Mouse (Mus musculus) kidney, postnatal 36 days (tissue): ENCODE results near the gene Klhl3.
"Not testable (repeated sequence)": the region's sequence is repeated elsewhere in the genome, so short reads cannot be mapped to it uniquely, and the experiment has no call there.

Source experiments
- DNase-seq, 2 experiments: peaks; one replicate each; pipeline ENCODE4 v3.0.0; 2021 to 2022; ENCODE audit warnings: mixed read lengths in 2 of 2

The Klhl3 gene

DNA sequence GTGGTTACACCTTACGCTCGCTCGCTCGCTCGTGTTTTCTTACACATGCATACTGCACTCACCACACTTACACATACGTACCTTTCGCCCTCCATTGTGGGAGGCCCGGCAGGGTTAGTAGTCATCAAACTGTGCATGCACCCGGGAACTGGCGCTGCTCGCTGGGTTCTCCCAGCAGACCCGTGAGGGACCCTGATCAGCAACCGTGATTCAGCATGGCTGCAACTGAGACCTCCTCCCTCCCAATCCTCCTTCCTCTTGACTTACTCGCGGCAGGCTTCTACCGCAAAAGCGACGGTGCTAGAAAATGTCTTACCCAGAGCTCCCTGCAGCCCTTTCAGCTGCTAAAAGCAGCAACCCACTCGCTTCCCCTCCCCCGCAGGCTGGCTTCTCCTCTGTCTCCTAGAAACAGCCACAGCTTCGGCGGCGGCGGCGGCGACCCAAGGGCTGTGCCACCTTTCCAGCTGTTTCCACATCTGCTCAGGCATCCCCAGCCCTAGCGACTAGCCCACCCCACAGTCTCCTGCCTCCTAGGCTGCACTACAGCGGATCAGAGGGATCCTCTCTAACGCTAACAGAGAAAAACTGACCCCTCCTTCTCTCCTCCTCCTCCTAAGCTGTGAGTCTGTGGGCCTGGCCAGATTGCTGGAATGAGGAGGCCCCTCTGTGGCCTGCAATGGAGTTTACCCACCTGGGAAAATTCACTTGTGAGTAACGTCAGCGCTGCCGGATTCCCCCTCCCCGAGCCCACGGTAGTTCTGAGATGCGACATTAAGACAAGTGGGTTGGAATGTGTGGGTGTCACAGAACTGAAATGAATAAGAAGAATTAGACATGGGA is at the start of gene Klhl3:
Klhl3 (minus strand) TSS at position 532 of the 840 bp plus-strand sequence.
- DNase-seq, result peak; percentile 50 to 82

DNA sequence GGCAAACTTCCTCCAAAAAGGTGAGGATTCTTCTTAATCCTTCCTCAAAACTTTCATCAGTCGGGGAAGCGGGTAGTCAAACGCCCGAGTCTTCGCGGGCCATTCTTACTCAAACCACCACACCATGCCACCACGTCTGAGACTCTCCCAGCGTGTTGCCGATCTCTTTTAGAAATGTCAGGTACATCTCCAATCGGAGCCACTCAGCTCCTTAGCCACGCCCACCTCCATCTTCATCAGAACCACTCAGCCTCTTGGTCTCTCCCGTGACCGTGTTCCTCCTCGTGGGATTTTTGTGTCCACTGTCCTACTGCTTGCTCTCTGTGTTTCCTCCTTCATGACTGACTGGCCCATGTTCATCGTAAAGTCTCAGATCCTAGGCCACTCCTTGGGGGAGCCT is 47.4 kb upstream of the Klhl3 start:
- no peak for DNase-seq

DNA sequence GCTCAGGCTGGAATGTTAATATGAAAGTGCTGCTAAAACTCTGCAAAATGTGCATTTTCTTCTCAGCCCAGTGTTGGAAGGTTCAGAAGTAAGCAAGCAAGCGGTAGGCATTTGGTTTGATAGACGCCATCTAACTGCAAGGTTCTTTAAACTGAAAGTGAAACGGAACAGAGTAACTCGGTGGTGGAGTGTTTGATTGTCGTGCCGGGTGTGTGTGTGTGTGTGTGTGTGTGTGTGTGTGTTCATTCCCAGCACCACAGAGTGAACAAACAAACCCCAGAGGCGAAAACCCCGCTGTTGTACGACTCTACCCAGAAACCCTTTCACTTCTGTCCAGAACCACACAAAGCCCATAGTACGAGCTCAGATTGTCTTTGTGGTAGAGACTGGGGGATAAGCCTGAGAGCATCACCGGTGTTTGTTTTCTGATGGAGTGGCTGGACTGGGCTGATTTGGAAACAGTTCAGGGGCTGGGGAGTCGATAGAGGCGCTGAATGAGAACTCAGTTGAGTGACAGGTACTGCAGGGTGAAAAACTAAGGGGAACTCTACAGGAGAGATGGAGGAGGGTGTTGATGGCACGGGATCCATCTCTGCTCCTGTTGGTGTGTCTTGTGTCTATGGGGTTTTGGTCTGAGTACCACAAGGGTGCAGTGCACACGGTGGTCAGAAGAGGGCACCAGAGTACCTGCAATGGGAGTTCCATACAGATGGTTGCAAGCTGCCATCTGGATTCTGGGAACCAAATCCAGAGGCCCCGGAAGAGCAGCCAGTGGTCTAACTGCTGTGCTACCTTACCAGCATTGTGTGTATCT is 44.9 kb upstream of the Klhl3 start:
- peak; percentile 87 to 94 for DNase-seq

DNA sequence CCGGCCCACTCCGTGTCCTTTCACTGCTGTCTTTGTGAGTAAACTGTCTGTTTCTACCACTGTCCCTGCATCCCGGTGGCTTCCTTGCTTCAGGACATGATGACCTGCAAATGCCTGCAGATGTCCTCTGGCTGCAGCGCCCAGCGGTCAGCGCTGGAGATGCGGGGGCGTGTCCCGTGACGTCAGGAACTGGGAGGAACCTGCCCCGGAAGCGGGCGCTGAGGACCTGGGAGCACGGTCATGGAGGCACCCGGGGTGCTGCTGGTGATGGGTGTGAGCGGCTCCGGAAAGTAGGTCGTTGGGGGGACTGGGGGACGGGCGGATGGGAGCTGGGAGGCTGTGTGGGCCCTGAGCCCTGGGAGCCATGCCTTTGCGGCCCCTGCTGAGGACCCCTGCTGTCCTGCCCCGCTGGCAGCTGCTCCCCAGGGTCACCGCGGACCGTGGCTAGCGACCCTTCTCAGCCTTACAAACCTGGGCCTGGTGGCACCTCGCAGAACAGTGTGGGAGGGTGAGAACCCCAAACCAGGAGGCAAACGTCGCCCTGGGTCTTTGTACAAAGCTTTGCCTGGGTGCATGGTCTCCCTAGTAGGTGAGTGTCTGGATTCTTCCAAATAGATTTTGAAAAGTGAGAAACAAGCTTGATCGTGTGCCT is 44.2 kb upstream of the Klhl3 start, which contains the start of gene Idnk:
Idnk (plus strand) TSS at position 203 of the 652 bp plus-strand sequence.
- DNase-seq, result peak; percentile 92 to 97

DNA sequence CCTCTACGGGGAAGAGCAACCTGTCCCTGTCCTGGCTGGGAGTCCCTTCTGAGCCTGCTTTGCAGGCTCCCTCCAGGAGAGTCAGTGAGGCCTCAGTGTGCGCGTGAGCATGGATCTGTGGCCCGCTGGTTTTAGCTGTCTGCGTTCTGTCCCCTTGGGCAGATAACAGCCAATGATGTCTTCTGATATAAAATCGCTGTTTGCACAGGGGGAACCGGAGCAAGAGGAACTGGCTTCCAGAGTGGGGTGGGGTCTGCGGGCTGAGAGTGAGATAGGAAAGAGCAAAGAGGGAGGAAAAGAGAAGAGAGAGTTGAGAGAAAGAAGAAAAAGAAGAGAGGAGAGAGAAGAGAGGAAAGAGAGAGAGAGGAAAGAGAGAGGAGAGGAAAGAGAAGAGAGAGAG is 43.6 kb upstream of the Klhl3 start:
- DNase-seq, result no peak

DNA sequence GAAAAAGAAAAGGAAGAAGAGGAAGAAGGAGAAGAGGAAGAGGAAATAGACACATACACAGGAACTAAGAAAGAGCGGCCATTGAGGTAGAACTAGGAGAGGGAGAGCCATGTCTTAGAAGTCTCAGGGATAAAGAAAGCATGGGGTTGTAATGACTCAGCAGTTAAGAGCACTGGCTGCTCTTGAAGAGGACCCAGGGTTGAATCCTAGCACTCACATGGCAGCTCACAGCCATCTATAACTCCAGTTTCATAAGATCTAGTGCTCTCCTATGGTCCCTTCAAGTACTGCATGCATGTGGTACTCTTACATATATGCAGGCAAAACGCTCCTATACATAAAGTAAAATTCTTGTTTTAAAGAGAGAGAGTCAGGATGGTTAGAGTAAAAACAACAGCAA is 42.6 kb upstream of the Klhl3 start:
- DNase-seq, result peak in 1 of 2 experiments; percentile 19

DNA sequence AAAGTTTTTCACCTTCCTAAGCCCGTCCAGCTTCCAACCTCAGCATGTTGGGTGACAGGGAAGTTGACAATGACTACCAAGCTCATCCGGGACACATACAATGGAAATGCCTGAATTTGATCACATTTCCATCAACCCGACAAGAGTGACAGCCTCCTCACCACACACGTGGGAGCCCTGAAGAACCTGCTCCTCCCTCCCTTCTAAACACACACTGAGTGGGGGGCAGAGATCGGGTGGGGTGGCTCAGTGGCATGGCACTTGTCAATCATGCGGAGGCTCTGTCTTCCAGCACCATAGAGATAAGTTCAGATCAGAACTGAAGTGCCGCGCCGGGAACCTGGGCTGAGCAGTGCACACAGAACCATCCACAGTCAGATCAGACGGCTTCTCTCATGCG is 37.0 kb upstream of the Klhl3 start:
- DNase-seq, result no peak

DNA sequence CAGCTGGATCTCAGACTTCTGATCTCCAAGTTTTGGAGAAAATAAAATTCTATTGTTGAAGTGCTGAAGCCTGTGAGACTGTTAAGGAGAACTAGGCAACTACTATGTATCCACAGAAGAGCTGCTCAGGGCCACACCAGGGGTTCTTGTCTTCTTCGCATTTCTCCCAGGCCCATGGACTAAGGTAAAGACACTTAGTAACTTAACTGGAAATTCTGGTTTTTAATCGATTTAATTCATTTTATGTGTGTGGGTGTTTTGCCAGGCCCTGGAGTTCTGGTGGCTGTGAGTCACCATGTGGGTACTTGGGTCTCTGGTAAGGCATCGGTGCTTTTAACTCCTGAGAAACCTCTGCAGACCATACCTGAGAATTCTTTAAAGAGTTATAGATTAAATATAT is 36.2 kb upstream of the Klhl3 start:
- DNase-seq, result no peak

DNA sequence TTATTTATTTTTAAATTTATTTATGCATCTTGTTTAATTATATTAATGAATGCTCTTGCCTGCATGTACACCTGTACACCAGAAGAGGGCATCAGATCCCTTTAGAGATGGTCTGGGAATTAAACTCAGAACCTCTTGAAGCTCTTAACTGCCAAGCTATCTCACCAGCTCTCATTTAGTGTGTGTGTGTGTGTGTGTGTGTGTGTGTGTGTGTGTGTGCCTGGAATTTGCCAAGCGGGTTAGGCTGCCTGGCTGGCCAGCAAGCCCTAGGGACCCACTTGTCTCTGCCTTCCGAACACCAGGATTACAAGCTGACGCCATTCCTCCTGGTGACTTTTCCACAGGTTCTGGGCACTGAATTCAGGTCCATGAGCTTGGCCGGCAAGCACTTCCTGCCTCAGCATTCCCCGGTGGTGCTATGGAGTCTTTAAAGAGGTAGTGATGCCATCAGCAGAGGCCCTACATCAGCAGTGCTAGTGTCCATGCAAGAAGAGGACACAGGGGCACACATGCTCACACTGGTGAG is 35.7 kb upstream of the Klhl3 start:
- DNase-seq, result peak; percentile 19 to 24

DNA sequence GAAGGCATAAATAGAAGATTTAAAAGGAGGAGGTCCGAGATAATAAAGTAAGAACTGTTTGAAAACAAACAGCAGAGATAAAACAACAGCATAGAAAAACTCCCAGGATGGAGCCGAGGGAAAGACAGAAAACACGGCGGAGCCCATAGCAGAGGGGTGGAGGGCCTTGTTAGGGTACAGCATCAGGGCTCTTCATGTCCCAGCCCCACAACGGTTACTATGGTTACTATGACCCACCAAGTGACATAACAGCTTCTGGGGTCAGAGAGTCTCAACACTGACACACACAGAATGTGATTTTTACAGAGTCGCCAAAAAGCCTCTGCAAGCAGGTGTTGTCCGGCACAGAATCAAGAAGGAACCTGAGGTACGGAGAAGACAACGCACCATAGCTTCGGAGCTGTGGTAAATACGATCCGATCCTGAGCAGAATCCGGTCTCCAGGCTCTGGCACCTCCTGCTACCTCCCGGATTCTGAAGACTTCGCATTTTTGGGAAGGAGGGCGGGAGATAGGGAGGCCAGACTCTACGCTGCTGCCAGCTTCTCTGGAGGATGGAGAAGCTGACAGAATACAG is 35.0 kb upstream of the Klhl3 start:
- DNase-seq, result peak; percentile 40 to 58

DNA sequence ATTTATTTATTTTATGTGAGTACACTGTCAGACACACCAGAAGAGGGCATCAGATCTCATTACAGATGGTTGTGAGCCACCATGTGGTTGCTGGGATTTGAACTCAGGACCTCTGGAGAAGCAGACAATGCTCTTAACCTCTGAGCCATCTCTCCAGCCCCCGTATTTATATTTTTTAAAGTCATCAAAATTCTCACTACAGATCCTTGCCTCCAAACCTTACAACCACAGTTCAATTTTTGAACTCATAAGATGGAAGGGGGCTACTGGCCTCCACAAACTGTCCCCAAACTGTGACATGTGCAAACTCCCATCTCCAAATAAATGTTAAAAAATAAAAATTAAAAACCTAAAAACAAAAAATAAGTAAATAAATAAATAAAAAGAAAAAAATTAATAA is 34.4 kb upstream of the Klhl3 start:
- no peak for DNase-seq

DNA sequence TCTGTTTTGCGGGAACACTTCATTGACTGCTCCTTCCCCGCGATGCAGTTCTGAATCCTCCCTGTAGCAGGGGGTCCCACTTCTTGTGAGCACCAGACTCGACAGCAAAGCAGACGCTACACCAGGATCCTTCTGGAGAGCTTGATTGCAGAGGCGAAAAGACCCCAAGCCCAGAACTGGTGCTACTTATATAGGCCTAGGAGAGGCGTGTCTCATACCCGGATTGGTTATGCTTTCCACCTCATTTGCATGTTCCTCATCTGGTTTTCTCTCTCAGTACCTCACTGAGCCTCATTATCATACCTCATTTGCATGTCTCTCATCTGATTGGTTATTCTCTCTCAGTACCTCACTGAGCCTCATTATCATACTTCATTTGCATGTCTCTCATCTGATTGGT is 33.2 kb upstream of the Klhl3 start:
- not testable (repeated sequence) for DNase-seq

DNA sequence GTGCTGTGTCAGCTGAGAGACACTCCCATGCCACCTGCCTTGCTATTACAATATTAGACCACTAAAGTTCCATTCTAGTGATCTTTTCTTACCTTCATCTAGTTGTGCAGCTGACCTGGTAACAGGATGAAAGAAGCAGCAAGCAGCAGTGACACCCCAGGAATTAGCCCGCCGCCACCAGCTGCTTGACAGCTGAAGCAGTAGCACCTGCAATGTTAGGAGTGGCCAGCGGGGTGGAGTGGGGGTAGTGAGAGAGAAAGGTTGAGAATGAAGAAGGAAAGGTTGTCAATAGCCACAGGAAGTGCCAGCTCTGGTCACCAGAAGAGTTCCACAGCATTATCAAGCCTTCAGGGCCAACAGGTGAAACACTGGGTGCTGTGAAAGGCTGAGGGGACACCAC is 18.3 kb upstream of the Klhl3 start:
- no peak for DNase-seq

DNA sequence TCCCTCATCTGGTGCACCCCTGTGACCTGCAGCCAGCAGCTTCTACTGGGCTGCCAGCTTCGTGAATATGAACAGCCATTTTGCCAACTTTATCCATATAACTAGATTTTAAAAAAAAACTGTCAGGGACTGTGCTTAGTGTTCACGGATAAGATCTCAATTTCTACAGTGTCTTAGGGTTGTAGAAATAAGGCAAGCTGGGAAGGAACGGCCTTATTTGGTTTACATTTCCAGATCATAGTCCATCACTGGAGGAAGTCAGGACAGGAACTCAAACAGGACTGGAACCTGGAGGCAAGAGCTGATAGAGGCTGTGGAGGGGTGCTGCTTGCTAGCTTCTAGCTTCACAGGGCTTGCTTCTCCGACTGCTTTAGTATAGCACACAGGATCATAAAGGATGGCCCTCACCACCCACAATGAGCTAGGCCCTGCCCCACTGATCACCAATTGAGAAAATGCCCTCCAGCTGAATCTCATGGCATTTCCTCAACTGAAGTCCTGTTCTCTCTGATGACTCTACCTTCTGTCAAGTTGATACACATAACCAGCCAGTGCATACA is 16.4 kb upstream of the Klhl3 start:
- no peak for DNase-seq

DNA sequence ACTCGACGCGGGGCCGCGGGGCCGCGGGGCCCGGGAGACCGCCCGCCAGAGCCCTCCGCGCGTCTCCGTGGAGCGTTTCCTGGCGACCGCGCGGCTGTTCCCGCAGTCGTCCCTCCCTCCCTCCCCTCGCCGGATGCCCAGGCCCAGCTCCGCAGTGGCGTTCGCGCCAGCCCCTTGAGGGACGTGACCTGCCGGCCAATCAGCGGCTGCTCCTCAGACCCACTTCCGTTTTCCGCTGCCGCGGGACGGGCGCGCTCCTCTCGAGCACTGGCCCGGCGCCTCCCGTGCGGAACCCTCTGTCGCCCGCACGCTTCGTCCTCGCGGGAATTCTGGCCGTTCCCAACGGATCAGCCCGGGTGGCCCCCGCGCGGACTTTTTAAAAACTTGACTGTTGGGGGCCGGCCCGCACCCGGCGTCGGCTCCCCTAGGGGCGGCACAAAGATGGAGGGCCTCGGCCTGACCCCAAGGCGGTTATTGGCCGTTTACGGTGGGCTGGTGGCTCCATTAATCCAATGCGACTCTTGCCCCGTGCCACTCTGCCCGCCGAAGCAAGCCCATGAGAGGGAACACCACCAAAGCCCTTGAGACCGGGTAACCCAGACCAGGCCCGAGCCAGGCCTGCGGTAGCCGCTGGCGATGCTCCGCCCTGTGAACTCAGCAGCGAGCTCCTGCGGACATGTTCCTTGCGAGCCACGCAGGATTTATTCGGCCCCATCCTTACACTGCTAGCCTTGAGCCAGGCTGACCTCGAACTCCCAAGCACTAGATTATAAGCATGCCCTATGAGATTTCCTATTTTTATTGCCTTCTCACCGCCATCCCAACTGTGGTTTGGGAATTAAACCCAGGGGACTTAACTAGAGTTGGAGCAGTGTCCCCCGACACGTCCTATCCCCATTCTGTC is 15.6 kb upstream of the Klhl3 start:
- peak; percentile 97 for DNase-seq

DNA sequence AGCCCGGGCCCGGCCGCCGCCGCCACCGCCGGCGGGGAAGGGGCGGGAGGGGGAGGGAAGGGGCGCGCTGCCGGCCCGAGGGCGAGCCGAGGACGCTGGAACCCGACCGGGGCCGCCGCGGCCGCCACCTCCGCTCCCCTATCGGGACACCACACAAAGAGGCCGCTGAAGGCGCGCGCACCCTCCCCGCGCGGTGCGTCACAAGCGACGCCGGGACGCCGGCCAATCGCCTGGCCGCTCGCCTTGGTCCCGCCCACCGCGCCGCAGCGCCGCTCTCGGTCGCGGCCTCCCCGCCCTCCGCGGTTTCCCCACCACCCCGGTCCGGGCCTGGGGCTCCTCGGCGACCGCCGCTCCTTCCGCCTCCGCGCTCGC is 15.0 kb upstream of the Klhl3 start, which contains the start of gene Hnrnpa0:
Hnrnpa0 (minus strand) TSS at position 161 of the 372 bp plus-strand sequence.
- peak; percentile 94 to 97 for DNase-seq

DNA sequence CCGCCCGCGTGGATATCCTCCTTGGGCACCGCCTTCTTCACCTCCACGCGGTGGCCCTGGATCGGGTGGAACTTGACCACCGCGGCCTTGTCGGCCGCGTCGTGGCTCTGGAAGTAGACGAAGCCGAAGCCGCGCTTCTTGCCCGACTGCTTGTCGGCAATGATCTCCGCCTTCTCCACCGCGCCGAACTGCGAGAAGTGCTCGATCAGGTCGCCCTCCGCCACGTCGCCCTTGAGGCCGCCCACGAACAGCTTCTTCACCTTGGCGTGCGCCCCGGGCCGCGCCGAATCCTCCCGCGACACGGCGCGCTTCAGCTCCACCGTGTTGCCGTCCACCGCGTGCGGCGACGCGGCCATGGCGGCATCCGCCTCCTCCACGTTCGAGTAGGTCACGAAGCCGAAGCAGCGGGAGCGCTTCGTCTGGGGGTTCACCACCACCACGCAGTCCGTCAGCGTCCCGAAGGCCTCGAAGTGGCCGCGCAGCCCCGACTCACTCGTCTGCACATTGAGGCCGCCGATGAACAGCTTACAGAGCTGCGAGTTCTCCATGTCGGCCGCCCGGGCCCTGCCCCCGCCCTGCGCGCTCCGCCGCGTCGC is 14.5 kb upstream of the Klhl3 start:
- peak in 1 of 2 experiments; percentile 63 for DNase-seq

DNA sequence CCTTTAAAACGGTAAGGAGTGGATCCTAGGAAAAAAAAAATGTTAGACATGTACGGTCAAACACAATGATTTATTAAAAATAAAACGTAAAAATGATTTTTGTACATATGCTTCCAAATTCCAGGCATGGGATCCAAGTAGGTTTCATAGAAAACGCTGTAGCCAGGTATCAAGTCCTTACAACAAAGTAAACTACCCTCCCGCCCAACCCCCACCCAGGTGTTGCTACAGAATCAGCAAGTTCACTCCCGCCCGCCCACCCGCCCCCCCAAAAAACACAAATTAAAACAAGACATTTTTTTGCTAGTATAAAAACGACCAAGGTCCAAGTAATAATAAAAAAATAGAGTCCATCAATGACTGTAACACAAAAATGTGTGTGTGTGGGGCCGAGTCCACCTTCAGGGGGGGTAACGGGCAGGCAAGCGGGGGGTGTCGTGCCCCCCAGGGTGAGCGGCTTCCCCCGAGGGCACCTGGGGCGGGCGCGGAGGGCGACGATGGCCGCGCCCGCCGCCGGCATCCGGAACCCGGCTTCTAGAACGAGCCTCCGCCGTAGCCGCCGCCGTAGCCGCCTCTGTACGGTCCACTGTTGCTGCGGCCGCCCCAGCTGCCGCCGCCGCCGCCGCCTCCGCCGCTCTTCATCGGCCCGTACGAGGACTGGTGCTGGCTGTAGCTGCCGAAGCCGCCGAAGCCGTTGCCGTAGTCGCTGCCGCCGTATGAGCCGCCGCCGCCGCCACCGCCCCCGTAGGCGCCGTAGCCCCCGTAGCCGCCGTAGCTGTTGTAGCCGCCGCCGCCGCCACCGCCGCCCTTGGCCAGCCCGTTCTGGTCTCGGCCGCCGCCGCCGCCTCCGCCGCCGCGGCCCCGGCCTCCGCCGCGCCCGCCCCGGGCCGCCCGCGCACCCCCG is 13.7 kb upstream of the Klhl3 start:
- no peak for DNase-seq

DNA sequence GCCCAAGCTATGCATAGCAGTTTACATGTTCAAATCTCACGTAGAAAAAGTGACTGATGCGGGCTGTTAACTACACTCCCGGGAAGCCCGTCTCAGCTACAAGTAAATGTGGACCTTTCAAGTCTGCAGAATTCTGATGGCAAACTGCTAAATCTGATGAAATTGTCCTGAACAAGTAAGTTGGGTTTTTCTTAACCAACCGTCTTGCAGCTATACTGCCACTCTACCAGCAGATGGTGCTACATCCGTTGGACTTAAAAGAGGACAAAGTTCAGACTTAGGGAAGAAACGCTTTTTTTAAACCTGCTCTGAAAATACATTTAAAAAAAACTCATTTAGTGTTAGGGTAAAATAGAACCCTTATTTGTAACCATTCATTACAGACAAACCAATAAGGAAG is 12.7 kb upstream of the Klhl3 start:
- peak; percentile 54 to 67 for DNase-seq

DNA sequence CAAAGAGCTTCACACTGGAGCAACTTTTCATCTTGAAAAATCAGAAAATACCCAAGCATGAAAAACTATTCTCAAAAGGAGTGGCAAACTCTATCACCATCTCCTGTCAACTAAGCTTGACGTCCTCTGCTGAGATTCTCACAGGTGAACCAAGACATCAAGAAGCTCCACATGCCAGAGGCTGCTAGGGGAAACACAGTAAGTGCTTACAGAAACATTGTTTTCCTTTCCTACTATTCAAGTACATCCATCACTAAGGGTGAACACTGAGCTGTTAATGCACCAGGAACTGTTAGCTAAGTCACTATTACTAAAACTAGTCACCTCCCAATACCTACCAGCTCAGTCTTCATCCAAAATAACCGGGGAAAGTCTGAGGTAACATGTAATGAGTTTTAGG is 11.6 kb upstream of the Klhl3 start:
- no peak for DNase-seq
